Comparison of ENCODE assay signal across 8 mouse cellular contexts in the genomic region with DNA sequence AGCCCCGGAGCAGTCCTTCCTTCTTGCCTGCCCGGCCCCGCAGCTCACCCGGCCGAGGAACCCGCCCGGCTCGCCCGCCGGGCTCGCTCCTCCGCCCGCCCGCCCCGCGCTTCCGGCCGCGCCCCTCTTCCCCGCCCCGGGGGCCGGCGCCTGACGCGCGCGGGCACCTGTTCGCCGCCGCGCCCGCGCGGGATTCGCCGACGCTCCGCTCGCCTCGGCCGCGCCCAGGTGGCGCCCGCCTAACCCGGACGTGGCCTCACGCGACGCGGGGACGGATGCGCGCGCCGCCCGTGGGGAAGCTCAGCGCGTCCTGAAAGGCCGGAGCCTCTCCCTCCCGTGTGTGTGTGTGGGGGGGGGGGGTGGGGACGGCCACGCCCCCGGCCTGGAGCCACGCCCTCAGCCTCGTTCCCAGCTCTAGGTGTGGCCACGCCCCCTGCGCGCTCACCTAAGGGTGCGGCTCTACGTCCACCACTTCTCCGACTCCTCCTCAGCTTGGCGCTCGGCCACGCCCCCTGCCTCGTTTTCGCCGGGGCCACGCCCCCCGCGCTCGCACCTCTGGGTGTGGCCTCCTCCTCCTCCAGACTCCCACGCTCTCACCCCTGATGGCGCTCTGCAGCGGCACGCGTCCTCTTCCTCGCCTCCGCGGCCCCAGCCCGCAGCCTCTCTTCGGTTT. TPM values are rescaled to one million over a fixed set of nuclear protein-coding genes. Genes with fewer than 3 reads are reported as not detected.
DNase-seq lines count a peak whose midpoint lies in the region.

No protein-coding gene starts in this region.

- H3K4me1 ChIP-seq in megakaryocyte, embryonic 14.5 days, result peaks cover 20% of the 10 kb centered on the region

- H3K27me3 ChIP-seq in megakaryocyte, embryonic 14.5 days (replicated peaks), result peaks cover 52% of the 10 kb centered on the region

- H3K36me3 ChIP-seq in megakaryocyte, embryonic 14.5 days (replicated peaks; ENCODE audit: low read length), result no peaks in the 10 kb centered on the region

- H3K9me3 ChIP-seq in megakaryocyte, embryonic 14.5 days, result peaks cover 14% of the 10 kb centered on the region

- H3K4me3 ChIP-seq in megakaryocyte, embryonic 14.5 days (replicated peaks), result peak overlapping the region; percentile 93

- peak; percentile 95 for DNase-seq in WW6 (ENCODE audit: low read depth, low spot score)
- peak; percentile 99 to 100 for DNase-seq in cerebellum, postnatal 36 days
- peak; percentile 96 to 97 for DNase-seq in frontal cortex, postnatal 36 days (ENCODE audit: low spot score in 2 of 2)
- DNase-seq in induced T-regulatory cell, adult 2 months (ENCODE audit: low read depth), result peak; percentile 98
- DNase-seq in left cerebral cortex, adult 8-10 months (ENCODE audit: low spot score in 2 of 2), result peak; percentile 93 to 97
- DNase-seq in right cerebral cortex, postnatal 10 days (ENCODE audit: low spot score in 2 of 2), result peak; percentile 97
- peak; percentile 94 for DNase-seq in urinary bladder, postnatal 14 days (ENCODE audit: low spot score)

RNA-seq across cellular contexts. Expression of a gene that starts 0.9 kb away (rescaled TPM):
- 100 to 1,000 TPM; 135 to 148 (median 139) TPM for total RNA-seq in left cerebral cortex, adult 8-10 months (2022)
- 6.5 and 6.7 TPM in 2 replicates for polyA plus RNA-seq in megakaryocyte, embryonic 14.5 days (2012; ENCODE audit: insufficient read depth, low replicate concordance)

Comparison
In these comparisons a context has a peak if more than half of its experiments do, and no peak if none do; other contexts are left out.
1. Peak in every context shown above with its lines: DNase-seq and H3K4me3 ChIP-seq.